Mouse (Mus musculus) spleen, embryonic (tissue): ENCODE results near the gene Rexo1.

Source experiments
- CTCF ChIA-PET: fragments of 350-600 bp; sonication (Branson Sonifier 250); formaldehyde crosslinking; loops from one replicate; lab custom pipeline; 2022; lab: Charles Lee

Rexo1 gene

GRCm38 (mm10) chr10:80559431-80559830, 1.9 kb downstream of the Rexo1 start:
- CTCF ChIA-PET, result no interaction called here

- CTCF ChIA-PET, result no interaction called here
Measured at GRCm38 (mm10) chr10:80557346-80557965, 3.9 kb downstream of the Rexo1 start.

- CTCF ChIA-PET, result no interaction called here
Measured at GRCm38 (mm10) chr10:80553997-80554396, 7.4 kb downstream of the Rexo1 start.

GRCm38 (mm10) chr10:80553575-80553974, 7.8 kb downstream of the Rexo1 start:
- CTCF ChIA-PET, result no interaction called here

GRCm38 (mm10) chr10:80552364-80552763, 9.0 kb downstream of the Rexo1 start:
- CTCF ChIA-PET, result no interaction called here

GRCm38 (mm10) chr10:80549279-80549678, 12.1 kb downstream of the Rexo1 start:
- CTCF ChIA-PET, result no interaction called here

GRCm38 (mm10) chr10:80548428-80549006, 12.8 kb downstream of the Rexo1 start:
- CTCF ChIA-PET, result interaction anchor here (0.6 kb wide), 1 partner anchor 38 kb away, joined by 5 read pairs; no protein-coding TSS in a partner anchor

- CTCF ChIA-PET, result no interaction called here
Measured at GRCm38 (mm10) chr10:80547539-80547938, 13.8 kb downstream of the Rexo1 start.

- CTCF ChIA-PET, result no interaction called here
Measured at GRCm38 (mm10) chr10:80546945-80547344, 14.4 kb downstream of the Rexo1 start.

- CTCF ChIA-PET, result no interaction called here
Measured at GRCm38 (mm10) chr10:80545590-80545989, 15.8 kb downstream of the Rexo1 start.

- CTCF ChIA-PET, result no interaction called here
Measured at GRCm38 (mm10) chr10:80543873-80544272, 17.5 kb downstream of the Rexo1 start.

- CTCF ChIA-PET, result interaction anchor here (0.6 kb wide), 1 partner anchor 993 kb away, joined by 6 read pairs; no protein-coding TSS in a partner anchor
Measured at GRCm38 (mm10) chr10:80539493-80539892, 21.9 kb downstream of the Rexo1 start.

GRCm38 (mm10) chr10:80538710-80539394, 22.5 kb downstream of the Rexo1 start, which contains the start of gene Atp8b3:
TSS of gene Atp8b3 (minus strand) at chr10:80539124.
- CTCF ChIA-PET, result interaction anchor here (0.6 kb wide), 2 partner anchors 25 to 992 kb away, joined by 3 to 6 read pairs; no protein-coding TSS in a partner anchor

- CTCF ChIA-PET, result interaction anchor here (0.6 to 0.7 kb wide), 2 partner anchors 20 to 383 kb away, joined by 3 to 15 read pairs; no protein-coding TSS in a partner anchor
Measured at GRCm38 (mm10) chr10:80538180-80538579, 23.2 kb downstream of the Rexo1 start.

- CTCF ChIA-PET, result no interaction called here
Measured at GRCm38 (mm10) chr10:80535711-80536110, 25.6 kb downstream of the Rexo1 start.

- CTCF ChIA-PET, result no interaction called here
Measured at GRCm38 (mm10) chr10:80535071-80535470, 26.3 kb downstream of the Rexo1 start.

- CTCF ChIA-PET, result no interaction called here
Measured at GRCm38 (mm10) chr10:80533704-80534103, 27.7 kb downstream of the Rexo1 start.

- CTCF ChIA-PET, result interaction anchor here (1.0 kb wide), 1 partner anchor 8 kb away, joined by 3 read pairs; no protein-coding TSS in a partner anchor
Measured at GRCm38 (mm10) chr10:80532783-80533182, 28.6 kb downstream of the Rexo1 start.

- CTCF ChIA-PET, result no interaction called here
Measured at GRCm38 (mm10) chr10:80526172-80526571, 35.2 kb downstream of the Rexo1 start.

- CTCF ChIA-PET, result no interaction called here
Measured at GRCm38 (mm10) chr10:80523299-80523698, 38.1 kb downstream of the Rexo1 start.

GRCm38 (mm10) chr10:80519287-80519686, 42.1 kb downstream of the Rexo1 start:
- CTCF ChIA-PET, result interaction anchor here (0.6 to 0.7 kb wide), 3 partner anchors 23 to 88 kb away, joined by 3 to 13 read pairs (median 7); no protein-coding TSS in a partner anchor

- CTCF ChIA-PET, result interaction anchor here (0.5 kb wide), 1 partner anchor 25 kb away, joined by 3 read pairs; the partner anchor contains the start of gene Atp8b3
Measured at GRCm38 (mm10) chr10:80513739-80514138, 47.6 kb downstream of the Rexo1 start.
